Mouse (Mus musculus) cortical plate, adult 2 months (tissue): ENCODE data around the gene Ptprm.

Experiments
- CTCF ChIP-seq: fragments of 200-500 bp; IDR thresholded peaks from 2 replicates; pipeline ENCODE4 v1.5.1; 2011; ENCODE audit warnings: mild to moderate bottlenecking, control low read depth, low read length; ENCODE audit not compliant: insufficient read depth; ENCODE audit errors: extremely low read depth
- POLR2A ChIP-seq: fragments of 200-500 bp; IDR thresholded peaks from 2 replicates; pipeline ENCODE4 v1.6.1; 2011; ENCODE audit warnings: mild to moderate bottlenecking, low read length, control low read depth; ENCODE audit not compliant: insufficient read depth; ENCODE audit errors: extremely low read depth

DNA sequence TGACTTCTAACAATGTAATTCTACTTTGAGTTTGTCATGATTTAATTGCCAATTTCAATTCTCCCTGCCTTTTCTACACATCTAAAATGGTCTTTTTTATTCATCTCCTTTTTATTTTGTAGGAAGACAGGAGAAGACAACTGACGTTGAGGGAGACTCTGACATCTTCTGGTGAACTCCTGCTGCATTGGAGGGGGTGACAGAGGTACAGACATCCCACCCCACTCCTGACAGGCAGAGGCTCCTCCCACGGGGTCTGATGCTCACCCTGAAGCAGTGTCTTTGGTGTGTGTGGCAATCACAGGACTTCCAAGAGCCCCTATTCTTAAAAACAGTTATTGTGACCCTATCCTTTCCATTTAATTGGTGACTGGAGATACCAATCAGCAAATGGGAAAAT lies 589.8 kb downstream of the Ptprm start:
- no peak for TF ChIP-seq CTCF
- TF ChIP-seq POLR2A: no peak
